Mouse (Mus musculus): ENCODE measurements around the gene Dppa5a. TPM values are rescaled to one million over a fixed set of nuclear protein-coding genes. Genes with fewer than 3 reads are reported as not detected.
"Not testable (repeated sequence)": the region's sequence is repeated elsewhere in the genome, so short reads cannot be mapped to it uniquely, and the experiment has no call there.

Gene Dppa5a
- polyA plus RNA-seq, 1 experiment from 2014 or later = not detected

DNA sequence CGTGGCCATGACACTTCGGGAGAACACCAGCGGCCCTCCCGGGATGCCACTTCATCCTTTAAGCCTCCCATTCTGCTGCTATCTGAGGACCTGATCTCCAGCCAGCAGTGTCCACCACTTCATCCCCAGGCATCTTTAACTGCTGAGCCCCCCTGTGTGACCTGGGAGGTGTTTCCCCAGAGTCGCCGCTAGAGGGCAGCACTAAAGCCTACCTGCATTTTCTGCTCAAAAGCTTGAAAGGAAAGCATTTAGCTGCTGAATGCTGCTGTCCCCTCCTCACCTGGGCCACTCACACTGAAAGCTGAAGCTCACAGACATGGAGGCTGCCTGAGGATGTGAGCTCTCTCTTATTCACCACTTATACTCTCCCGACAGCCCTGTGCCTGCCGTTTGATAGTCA is 27.7 kb downstream of the Dppa5a start:
- not testable (repeated sequence) for H3K9me3 ChIP-seq; H3K4me3 ChIP-seq; H3K27me3 ChIP-seq (replicated peaks; ENCODE audit: low read depth, poor library complexity, severe bottlenecking); H3K27ac ChIP-seq (replicated peaks); H3K36me3 ChIP-seq (replicated peaks); H3K4me1 ChIP-seq
- DNase-seq (ENCODE audit: low spot score) = peak; percentile 78
- WGBS = 15% methylated on average over 8 of the region's 8 CpGs

DNA sequence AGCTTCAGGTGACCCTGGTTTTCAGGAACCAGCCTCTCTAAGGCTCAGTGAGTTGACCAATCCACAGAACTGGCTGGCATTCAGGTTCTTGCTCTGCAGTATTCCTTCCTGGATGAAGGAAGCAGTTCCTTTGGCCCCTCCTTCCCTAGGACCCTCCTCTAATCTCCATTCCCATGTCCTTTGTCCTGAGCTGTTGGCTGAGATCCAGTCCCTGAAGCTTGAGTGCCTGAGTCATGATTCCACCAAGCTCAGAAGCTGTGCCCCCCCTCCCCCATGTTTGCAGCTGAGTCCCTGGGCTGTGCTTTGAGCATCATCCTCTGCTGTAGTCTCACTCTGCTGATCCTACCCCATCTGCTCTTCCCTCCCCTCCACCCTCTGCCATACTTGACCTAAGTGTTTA is 30.9 kb downstream of the Dppa5a start:
- not testable (repeated sequence) for H3K36me3 ChIP-seq (replicated peaks); H3K27me3 ChIP-seq (replicated peaks; ENCODE audit: low read depth, poor library complexity, severe bottlenecking); H3K9me3 ChIP-seq; DNase-seq (ENCODE audit: low spot score); H3K27ac ChIP-seq (replicated peaks); H3K4me3 ChIP-seq; H3K4me1 ChIP-seq

DNA sequence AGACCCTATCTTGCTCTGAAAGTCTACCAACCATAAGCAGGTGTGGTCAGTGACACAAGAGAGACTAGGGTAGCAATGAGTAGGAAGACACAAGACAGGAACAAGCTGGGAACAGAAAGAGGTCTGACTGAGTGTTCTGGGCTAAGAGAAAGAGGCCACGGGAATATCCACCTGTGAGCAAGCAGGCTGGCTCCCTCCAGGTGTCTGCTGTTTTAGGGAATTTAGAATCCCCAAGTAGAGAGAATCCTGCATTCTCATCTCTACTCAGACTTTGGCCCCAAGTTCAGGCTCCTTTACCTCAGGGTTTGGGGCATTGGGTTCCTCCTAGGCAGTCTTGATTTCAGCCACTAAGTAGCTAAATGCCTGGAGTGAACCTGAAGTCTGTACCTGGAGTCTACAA is 40.7 kb downstream of the Dppa5a start, which contains the start of gene Omt2b:
Gene Omt2b (plus strand): TSS at position 301 of the 400 bp plus-strand sequence.
- DNase-seq (ENCODE audit: low spot score); H3K36me3 ChIP-seq (replicated peaks); H3K27me3 ChIP-seq (replicated peaks; ENCODE audit: low read depth, poor library complexity, severe bottlenecking); H3K9me3 ChIP-seq; H3K4me1 ChIP-seq; H3K27ac ChIP-seq (replicated peaks); H3K4me3 ChIP-seq: not testable (repeated sequence)
- 75% methylated on average over 1 of the region's 1 CpGs for WGBS

DNA sequence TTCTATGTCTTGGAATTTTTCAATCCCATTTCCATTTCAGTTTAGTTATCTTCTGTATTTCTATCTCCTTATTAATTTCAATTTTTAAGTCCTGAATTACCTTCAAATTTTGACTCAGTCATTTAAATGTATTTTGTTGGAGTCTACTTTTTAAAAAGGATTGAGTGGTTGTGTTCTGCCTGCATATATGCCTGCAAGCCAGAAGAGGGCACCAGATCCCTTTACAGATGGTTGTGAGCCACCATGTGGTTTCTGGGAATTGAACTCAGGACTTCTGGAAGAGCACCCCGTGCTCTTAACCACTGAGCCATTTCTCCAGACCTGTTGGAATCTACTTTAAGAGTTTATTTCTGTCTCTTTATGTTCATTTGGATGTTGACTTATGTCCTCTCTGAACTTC is 48.5 kb downstream of the Dppa5a start:
- Histone ChIP-seq H3K4me1 (no peaks in the 10 kb centered on the region), H3K4me3 (no peak overlapping the region), H3K27me3 (replicated peaks; ENCODE audit: low read depth, poor library complexity, severe bottlenecking) (no peaks in the 10 kb centered on the region), H3K9me3 (no peaks in the 10 kb centered on the region), H3K36me3 (replicated peaks) (no peaks in the 10 kb centered on the region), H3K27ac (replicated peaks) (no peak overlapping the region)
- 47% methylated on average over 1 of the region's 1 CpGs for WGBS
- DNase-seq (ENCODE audit: low spot score) = no peak

Other genes with a start within 250 kb of the Dppa5a start
- gene Gsta4, start 185.4 kb downstream of the Dppa5a start, polyA plus RNA-seq (2016; fragmentation: Nextera tagmentation; extraction: Ambion mirVana) = 102 and 107 TPM in 2 replicates
- not detected in 2 replicates for gene Gsta1, start 137.5 kb downstream of the Dppa5a start, polyA plus RNA-seq (2016; fragmentation: Nextera tagmentation; extraction: Ambion mirVana)
- not detected in 2 replicates for gene Gm3776, start 111.0 kb downstream of the Dppa5a start, polyA plus RNA-seq (2016; fragmentation: Nextera tagmentation; extraction: Ambion mirVana)
- not detected in 2 replicates for gene Gm10639, start 78.3 kb downstream of the Dppa5a start, polyA plus RNA-seq (2016; fragmentation: Nextera tagmentation; extraction: Ambion mirVana)
- not detected in 2 replicates for gene Omt2a, start 53.4 kb downstream of the Dppa5a start, polyA plus RNA-seq (2016; fragmentation: Nextera tagmentation; extraction: Ambion mirVana)
- not detected in 2 replicates for gene Omt2b, start 40.6 kb downstream of the Dppa5a start, polyA plus RNA-seq (2016; fragmentation: Nextera tagmentation; extraction: Ambion mirVana)
- not detected in 2 replicates for gene Gsta2, start 12.4 kb downstream of the Dppa5a start, polyA plus RNA-seq (2016; fragmentation: Nextera tagmentation; extraction: Ambion mirVana)
- gene Ooep, start 10.5 kb upstream of the Dppa5a start, polyA plus RNA-seq (2016; fragmentation: Nextera tagmentation; extraction: Ambion mirVana) = 0.80 and 0.96 TPM in 2 replicates
- 0.12 TPM in 1 of 2 replicates, not detected in the other for gene Ddx43, start 27.6 kb upstream of the Dppa5a start, polyA plus RNA-seq (2016; fragmentation: Nextera tagmentation; extraction: Ambion mirVana)
- 0.21 and 0.55 TPM in 2 replicates for gene Cgas, start 75.1 kb upstream of the Dppa5a start, polyA plus RNA-seq (2016; fragmentation: Nextera tagmentation; extraction: Ambion mirVana)
- 23.0 and 23.8 TPM in 2 replicates for gene Mto1, start 80.0 kb upstream of the Dppa5a start, polyA plus RNA-seq (2016; fragmentation: Nextera tagmentation; extraction: Ambion mirVana)
- gene Gm17324, start 80.6 kb upstream of the Dppa5a start, polyA plus RNA-seq (2016; fragmentation: Nextera tagmentation; extraction: Ambion mirVana) = 0.30 and 0.78 TPM in 2 replicates
- 3,747 and 3,838 TPM in 2 replicates for gene Eef1a1, start 121.0 kb upstream of the Dppa5a start, polyA plus RNA-seq (2016; fragmentation: Nextera tagmentation; extraction: Ambion mirVana)
- gene Slc17a5, start 219.9 kb upstream of the Dppa5a start, polyA plus RNA-seq (2016; fragmentation: Nextera tagmentation; extraction: Ambion mirVana) = 9.5 and 11.2 TPM in 2 replicates
- 4.0 and 4.4 TPM in 2 replicates for gene Cd109, start 247.4 kb upstream of the Dppa5a start, polyA plus RNA-seq (2016; fragmentation: Nextera tagmentation; extraction: Ambion mirVana)

All from embryonic facial prominence, embryonic 10.5 days (tissue).